Mouse (Mus musculus): ENCODE measurements around the gene Sparc.

Gene Sparc

DNA sequence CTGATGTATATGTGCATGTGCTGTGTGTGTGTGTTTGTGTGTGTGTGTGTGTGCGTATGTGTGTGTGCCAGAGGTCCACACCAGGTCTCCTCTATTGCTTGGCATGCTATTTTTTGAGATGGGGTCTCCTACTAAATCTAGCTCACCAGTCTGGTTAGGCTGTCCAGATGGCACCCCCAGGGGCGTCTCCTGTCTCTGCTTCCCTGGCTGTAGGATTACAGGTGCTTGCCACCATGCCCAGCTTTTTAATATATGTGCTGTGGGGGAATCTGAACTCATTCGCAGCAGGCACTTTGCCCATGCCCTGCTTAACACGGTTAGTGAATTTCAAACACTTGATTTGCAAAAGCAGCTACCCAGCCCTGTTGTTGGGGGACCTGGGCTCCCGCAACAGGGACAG is 57.1 kb downstream of the Sparc start:
- DNase-seq (ENCODE audit: low spot score) = no peak

DNA sequence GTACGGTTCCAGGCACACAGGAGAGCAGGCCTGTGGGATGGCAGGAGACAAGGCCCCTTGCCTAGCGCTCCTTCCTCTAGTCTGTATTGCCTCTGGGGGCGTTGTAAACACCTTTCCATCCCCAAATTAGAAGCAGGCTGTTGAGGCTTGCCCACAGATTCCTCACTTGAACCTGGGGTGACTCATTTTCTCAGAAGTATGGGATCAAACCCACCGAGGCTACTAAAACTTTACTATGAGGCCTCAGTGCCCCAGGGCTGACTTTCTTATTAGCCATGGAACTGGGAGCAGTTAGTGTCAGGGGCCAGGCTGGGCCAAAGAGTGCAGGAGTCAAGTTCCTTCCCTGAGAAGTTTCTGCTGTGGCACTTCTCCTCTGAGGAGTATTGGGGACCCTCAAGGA is 57.7 kb downstream of the Sparc start:
- peak; percentile 28 for DNase-seq (ENCODE audit: low spot score)

DNA sequence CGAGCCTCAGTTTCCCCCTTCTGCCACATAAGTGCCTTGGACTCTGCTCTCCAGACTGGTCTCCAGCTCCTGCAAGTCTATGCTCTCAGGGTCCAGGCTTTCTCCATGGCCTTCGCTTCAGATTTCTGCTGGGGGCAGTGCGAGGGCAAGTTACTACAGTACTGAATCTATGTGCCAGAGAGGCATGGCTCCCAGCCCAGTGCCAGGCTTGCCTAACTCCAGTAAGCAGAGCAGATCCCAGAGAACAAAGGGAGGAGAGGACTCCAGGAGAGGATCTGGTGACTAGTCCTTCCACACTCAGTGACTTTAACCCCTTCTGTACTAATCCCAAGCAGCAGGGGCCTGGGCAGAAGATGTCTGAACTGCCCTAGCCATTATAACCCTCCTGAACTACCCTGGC is 58.3 kb downstream of the Sparc start:
- DNase-seq (ENCODE audit: low spot score) = peak; percentile 94

DNA sequence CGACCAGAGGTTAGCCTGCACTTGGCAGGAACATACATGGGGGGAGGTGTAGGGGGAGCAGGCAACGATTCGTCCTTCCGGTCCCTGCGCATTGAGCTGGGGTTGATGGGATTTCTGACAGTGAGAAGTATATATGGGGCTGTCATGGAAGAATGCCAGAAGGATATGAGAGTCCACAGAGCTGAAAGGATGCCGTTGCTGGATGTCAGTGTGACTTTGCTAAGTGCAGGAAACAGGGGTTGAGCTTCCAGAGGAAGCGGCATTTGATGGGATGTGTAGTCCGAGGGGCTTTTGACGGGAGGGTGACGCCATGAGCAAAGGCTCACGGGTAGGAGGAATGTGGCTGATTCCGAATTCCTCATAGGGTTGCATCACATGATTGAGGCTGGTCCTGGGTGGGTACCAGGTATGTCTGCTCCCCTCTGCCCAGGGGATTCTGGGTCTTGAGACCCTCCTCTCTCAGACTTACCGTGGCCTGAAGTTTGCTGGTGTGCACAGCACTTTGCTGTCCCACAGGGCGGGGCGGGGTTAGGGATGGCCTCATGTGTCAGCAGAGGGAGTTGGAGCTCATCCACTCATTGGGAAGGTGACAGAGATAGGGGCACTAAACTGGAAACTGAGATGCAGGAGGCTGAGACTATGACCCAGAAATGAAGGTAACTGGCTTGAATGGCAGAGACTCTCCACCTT is 64.7 kb downstream of the Sparc start:
- DNase-seq (ENCODE audit: low spot score) = no peak

DNA sequence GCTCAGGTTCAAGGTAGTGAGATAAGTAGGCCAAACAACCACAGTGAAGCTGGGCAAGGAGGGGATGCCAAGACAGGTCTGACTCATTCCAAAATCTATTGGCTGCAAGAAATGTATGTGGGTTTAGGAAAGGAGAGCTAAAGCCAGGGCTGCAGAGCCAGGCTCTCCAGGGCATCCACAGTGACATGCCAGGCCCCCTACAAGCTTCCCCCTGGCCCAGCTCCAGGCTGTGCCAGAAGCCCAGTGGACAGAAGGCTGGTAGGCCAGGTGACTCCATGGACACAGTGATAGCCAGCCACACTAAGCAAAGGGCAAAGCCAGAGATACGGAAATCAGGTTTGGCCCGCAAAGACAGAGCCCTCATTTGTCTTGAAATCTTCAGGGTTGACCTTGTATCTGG is 66.1 kb downstream of the Sparc start:
- DNase-seq (ENCODE audit: low spot score) = no peak

All from adipocyte (in vitro differentiated cells).